Mouse (Mus musculus): ENCODE measurements around the gene Ifna2. TPM values are rescaled to one million over a fixed set of nuclear protein-coding genes. Genes with fewer than 3 reads are reported as not detected.
A peak's percentile ranks its signal among the peaks of the same experiment; 100 is the strongest.

The Ifna2 gene
- not detected in 2 replicates for polyA plus RNA-seq (2015; fragmentation: Nextera tagmentation; extraction: Ambion mirVana)

GRCm38 (mm10) chr4:88683812-88684211 is at the start of gene Ifna2:
Ifna2 (minus strand) TSS chr4:88683912.
- Histone ChIP-seq H3K4me2 (no peak within 1 kb of the TSS), H3K4me3 (no peak within 1 kb of the TSS), H3K9ac (no peak within 1 kb of the TSS), H3K4me1 (replicated peaks) (no peaks in the 10 kb centered on the region), H3K9me3 (no peaks in the 10 kb centered on the region), H3K36me3 (no peaks in the 10 kb centered on the region), H3K27me3 (no peaks in the 10 kb centered on the region), H3K27ac (replicated peaks) (no peak within 1 kb of the TSS)
- ATAC-seq (ENCODE audit: low FRiP score, low read depth) = no peak
- WGBS = 76% methylated on average over 1 of the region's 1 CpGs

GRCm38 (mm10) chr4:88727324-88727723 is 43.6 kb upstream of the Ifna2 start:
- no peaks in the 10 kb centered on the region for H3K36me3 ChIP-seq
- H3K4me2 ChIP-seq = no peak overlapping the region
- WGBS = 0% methylated on average over 1 of the region's 1 CpGs
- no peaks in the 10 kb centered on the region for H3K9me3 ChIP-seq
- no peak overlapping the region for H3K27ac ChIP-seq (replicated peaks)
- no peak overlapping the region for H3K4me3 ChIP-seq
- no peak overlapping the region for H3K9ac ChIP-seq
- no peaks in the 10 kb centered on the region for H3K27me3 ChIP-seq
- H3K4me1 ChIP-seq (replicated peaks) = no peaks in the 10 kb centered on the region
- ATAC-seq (ENCODE audit: low FRiP score, low read depth) = no peak

GRCm38 (mm10) chr4:88726727-88727126 is 43.0 kb upstream of the Ifna2 start:
- H3K4me3 ChIP-seq = no peak overlapping the region
- WGBS = 88% methylated on average over 6 of the region's 6 CpGs
- ATAC-seq (ENCODE audit: low FRiP score, low read depth) = no peak
- H3K36me3 ChIP-seq = no peaks in the 10 kb centered on the region
- H3K27ac ChIP-seq (replicated peaks) = no peak overlapping the region
- no peak overlapping the region for H3K4me2 ChIP-seq
- H3K27me3 ChIP-seq = no peaks in the 10 kb centered on the region
- H3K9ac ChIP-seq = no peak overlapping the region
- no peaks in the 10 kb centered on the region for H3K9me3 ChIP-seq
- no peaks in the 10 kb centered on the region for H3K4me1 ChIP-seq (replicated peaks)

- 70% methylated on average over 8 of the region's 8 CpGs for WGBS
- no peak overlapping the region for H3K4me3 ChIP-seq
- ATAC-seq (ENCODE audit: low FRiP score, low read depth) = no peak
- H3K9me3 ChIP-seq = no peaks in the 10 kb centered on the region
- H3K36me3 ChIP-seq = peaks cover 7% of the 10 kb centered on the region; the same call in 1 of the 2 replicates
- no peaks in the 10 kb centered on the region for H3K27me3 ChIP-seq
- no peak overlapping the region for H3K9ac ChIP-seq
- peaks cover 26% of the 10 kb centered on the region for H3K4me1 ChIP-seq (replicated peaks)
- H3K4me2 ChIP-seq = no peak overlapping the region
- no peak overlapping the region for H3K27ac ChIP-seq (replicated peaks)
These were observed 39.9 kb upstream of the Ifna2 start for GRCm38 (mm10) chr4:88723497-88724090.

GRCm38 (mm10) chr4:88721791-88722721 is 38.3 kb upstream of the Ifna2 start, which contains the start of the genes Gm26566 and Klhl9:
Gm26566 (plus strand) TSS chr4:88721805.
Klhl9 (minus strand) TSS chr4:88722465.
- ATAC-seq (ENCODE audit: low FRiP score, low read depth) = peak; percentile 98

GRCm38 (mm10) chr4:88718715-88719114 is 35.0 kb upstream of the Ifna2 start:
- H3K9me3 ChIP-seq = no peaks in the 10 kb centered on the region
- H3K4me2 ChIP-seq = peak overlapping the region; percentile 77
- peak overlapping the region; percentile 30 for H3K4me3 ChIP-seq
- peaks cover 24% of the 10 kb centered on the region for H3K36me3 ChIP-seq
- no peak for ATAC-seq (ENCODE audit: low FRiP score, low read depth)
- peaks cover 45% of the 10 kb centered on the region for H3K4me1 ChIP-seq (replicated peaks)
- H3K27ac ChIP-seq (replicated peaks) = no peak overlapping the region
- H3K9ac ChIP-seq = peak overlapping the region; percentile 19
- H3K27me3 ChIP-seq = no peaks in the 10 kb centered on the region
- WGBS = 58% methylated on average over 1 of the region's 1 CpGs

More at GRCm38 (mm10) chr4:88721791-88722721, 38.3 kb upstream of the Ifna2 start, which contains the start of the genes Gm26566 and Klhl9:
- Histone ChIP-seq H3K36me3 (peaks cover 7% of the 10 kb centered on the region; the same call in 1 of the 2 replicates), H3K9me3 (no peaks in the 10 kb centered on the region), H3K4me3 (peak within 1 kb of the TSS; percentile 80), H3K9ac (peak within 1 kb of the TSS; percentile 96), H3K27ac (replicated peaks) (peak within 1 kb of the TSS; percentile 96), H3K27me3 (no peaks in the 10 kb centered on the region), H3K4me1 (replicated peaks) (peaks cover 34% of the 10 kb centered on the region), H3K4me2 (peak within 1 kb of the TSS; percentile 77)
- WGBS = under 1% methylated on average over 82 of the region's 82 CpGs

GRCm38 (mm10) chr4:88715059-88715458 is 31.3 kb upstream of the Ifna2 start:
- ATAC-seq (ENCODE audit: low FRiP score, low read depth) = no peak
- no peak overlapping the region for H3K27ac ChIP-seq (replicated peaks)
- no peak overlapping the region for H3K4me3 ChIP-seq
- H3K4me2 ChIP-seq = no peak overlapping the region
- peaks cover 19% of the 10 kb centered on the region for H3K36me3 ChIP-seq
- H3K9ac ChIP-seq = no peak overlapping the region
- no peaks in the 10 kb centered on the region for H3K9me3 ChIP-seq
- peaks cover 32% of the 10 kb centered on the region for H3K4me1 ChIP-seq (replicated peaks)
- no peaks in the 10 kb centered on the region for H3K27me3 ChIP-seq

- Histone ChIP-seq H3K9me3 (no peaks in the 10 kb centered on the region), H3K27me3 (no peaks in the 10 kb centered on the region), H3K4me2 (no peak overlapping the region), H3K9ac (no peak overlapping the region), H3K4me1 (replicated peaks) (peaks cover 26% of the 10 kb centered on the region), H3K27ac (replicated peaks) (no peak overlapping the region), H3K4me3 (no peak overlapping the region), H3K36me3 (peaks cover 20% of the 10 kb centered on the region)
- 88% methylated on average over 1 of the region's 1 CpGs for WGBS
- ATAC-seq (ENCODE audit: low FRiP score, low read depth) = no peak
These were observed 30.6 kb upstream of the Ifna2 start for GRCm38 (mm10) chr4:88714281-88714680.

GRCm38 (mm10) chr4:88707128-88707826 is 23.6 kb upstream of the Ifna2 start:
- H3K9ac ChIP-seq = no peak overlapping the region
- H3K36me3 ChIP-seq = 0 out of 2 replicates have a peak, but pooled peaks cover 3% of the 10 kb centered on the region
- ATAC-seq (ENCODE audit: low FRiP score, low read depth) = no peak
- H3K4me2 ChIP-seq = no peak overlapping the region
- H3K4me1 ChIP-seq (replicated peaks) = no peaks in the 10 kb centered on the region
- 95% methylated on average over 1 of the region's 1 CpGs for WGBS
- H3K4me3 ChIP-seq = no peak overlapping the region
- no peaks in the 10 kb centered on the region for H3K27me3 ChIP-seq
- no peaks in the 10 kb centered on the region for H3K9me3 ChIP-seq
- no peak overlapping the region for H3K27ac ChIP-seq (replicated peaks)

GRCm38 (mm10) chr4:88705924-88706323 is 22.2 kb upstream of the Ifna2 start:
- H3K4me3 ChIP-seq = no peak overlapping the region
- no peaks in the 10 kb centered on the region for H3K9me3 ChIP-seq
- ATAC-seq (ENCODE audit: low FRiP score, low read depth) = no peak
- WGBS = 49% methylated on average over 3 of the region's 3 CpGs
- H3K4me1 ChIP-seq (replicated peaks) = no peaks in the 10 kb centered on the region
- H3K27ac ChIP-seq (replicated peaks) = no peak overlapping the region
- H3K27me3 ChIP-seq = no peaks in the 10 kb centered on the region
- no peak overlapping the region for H3K4me2 ChIP-seq
- H3K9ac ChIP-seq = no peak overlapping the region
- 0 out of 2 replicates have a peak, but pooled peaks cover 3% of the 10 kb centered on the region for H3K36me3 ChIP-seq

GRCm38 (mm10) chr4:88699301-88699700 is 15.6 kb upstream of the Ifna2 start:
- H3K9ac ChIP-seq = no peak overlapping the region
- ATAC-seq (ENCODE audit: low FRiP score, low read depth) = no peak
- no peak overlapping the region for H3K4me2 ChIP-seq
- no peak overlapping the region for H3K4me3 ChIP-seq
- H3K36me3 ChIP-seq = no peaks in the 10 kb centered on the region
- no peaks in the 10 kb centered on the region for H3K27me3 ChIP-seq
- no peaks in the 10 kb centered on the region for H3K4me1 ChIP-seq (replicated peaks)
- H3K27ac ChIP-seq (replicated peaks) = no peak overlapping the region
- 89% methylated on average over 1 of the region's 1 CpGs for WGBS
- no peaks in the 10 kb centered on the region for H3K9me3 ChIP-seq
